Mouse (Mus musculus): ENCODE measurements at regions not wholly inside any gene's neighbourhood (a gene's known extent, or its start where the extent isn't known, plus 50 kb on each side); places are given as distances from the start of the nearest gene placed in this dataset.

- peak; percentile 73 for TF ChIP-seq RAD21 (IDR thresholded peaks at IDR 0.05; ENCODE audit: low read depth, low read length)
- TF ChIP-seq TAL1 (IDR thresholded peaks at IDR 0.05; ENCODE audit: low read length), result no peak
- TF ChIP-seq CHD1 (IDR thresholded peaks at IDR 0.05; ENCODE audit: low read depth, low read length), result no peak
- TF ChIP-seq MAX (IDR thresholded peaks at IDR 0.05; ENCODE audit: low read length), result no peak
- peak; percentile 55 to 79 (median 64) for TF ChIP-seq CTCF (IDR thresholded peaks at IDR 0.05 in 2 of 3, conservative IDR thresholded peaks at IDR 0.05 in 1 of 3; ENCODE audit: control insufficient read depth in 1 of 3, insufficient read depth in 1 of 3, low read depth in 2 of 3, low read length in 3 of 3, poor library complexity in 1 of 3, severe bottlenecking in 1 of 3)
- no peak for TF ChIP-seq POLR2A (IDR thresholded peaks at IDR 0.05; ENCODE audit: control insufficient read depth in 1 of 2, insufficient read depth in 1 of 2, low read depth in 1 of 2, low read length in 2 of 2, poor library complexity in 1 of 2)
- TF ChIP-seq TBP (IDR thresholded peaks at IDR 0.05; ENCODE audit: low read depth, low read length), result no peak
- peak; percentile 82 for TF ChIP-seq SMC3 (IDR thresholded peaks at IDR 0.05; ENCODE audit: low read depth, low read length)
- no peak for TF ChIP-seq HCFC1 (IDR thresholded peaks at IDR 0.05; ENCODE audit: low read depth, low read length)
- no peak for TF ChIP-seq MAZ (IDR thresholded peaks at IDR 0.05; ENCODE audit: low read depth, low read length)
- no peak for TF ChIP-seq USF2 (IDR thresholded peaks at IDR 0.05; ENCODE audit: borderline replicate concordance in 1 of 2, insufficient read depth in 1 of 2, low read depth in 1 of 2, low read length in 2 of 2)
- no peak for TF ChIP-seq POLR2AphosphoS5 (IDR thresholded peaks at IDR 0.05; ENCODE audit: borderline replicate concordance, low read depth, low read length)
- peak; percentile 51 for TF ChIP-seq ZC3H11A (IDR thresholded peaks at IDR 0.05; ENCODE audit: low read depth, low read length)
- no peak for TF ChIP-seq ETS1 (IDR thresholded peaks at IDR 0.05; ENCODE audit: low read depth, low read length)
- TF ChIP-seq MAFK (IDR thresholded peaks at IDR 0.05; ENCODE audit: borderline replicate concordance, low read depth, low read length), result no peak
- TF ChIP-seq MXI1 (IDR thresholded peaks at IDR 0.05; ENCODE audit: low read depth, low read length), result no peak
- peak; percentile 72 for DNase-seq (ENCODE audit: low read depth, low spot score)
Measured at GRCm38 (mm10) chr6:7120136-7120535, 164.3 kb downstream of the Sdhaf3 start.

DNA sequence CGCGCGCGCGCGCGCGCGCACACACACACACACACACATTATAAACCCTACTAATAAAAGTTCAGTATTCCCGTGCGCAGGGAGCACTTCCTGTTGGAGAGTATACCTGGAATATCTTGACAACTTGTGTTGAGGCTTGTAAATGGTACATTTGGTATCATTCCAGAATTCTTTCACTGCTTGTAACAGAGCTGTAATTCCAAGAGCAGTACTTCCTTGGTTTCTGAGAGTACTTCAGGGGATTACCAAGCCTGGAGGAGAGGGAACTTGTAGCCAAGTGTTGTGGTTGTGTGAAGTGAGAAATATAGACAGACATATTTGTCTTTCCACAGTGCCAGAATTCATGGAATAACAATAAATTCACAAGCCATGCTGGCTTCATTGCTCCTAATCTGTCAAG lies 177.2 kb downstream of the Sdhaf3 start:
- Histone ChIP-seq H3K27me3 (ENCODE audit: control insufficient read depth in 1 of 2, insufficient read depth in 2 of 2, low read length in 2 of 2) (no peaks in the 10 kb centered on the region; a peak in 1 of 4 replicates), H3K4me1 (ENCODE audit: control insufficient read depth in 1 of 2, insufficient read depth in 2 of 2, low read length in 2 of 2) (no peaks in the 10 kb centered on the region), H3K27ac (ENCODE audit: control insufficient read depth, low read depth, low read length) (no peak overlapping the region), H3K4me3 (ENCODE audit: control insufficient read depth in 1 of 2, insufficient read depth in 1 of 2, low read depth in 2 of 2, low read length in 2 of 2) (no peak overlapping the region), H3K36me3 (ENCODE audit: control insufficient read depth in 1 of 2, insufficient read depth in 2 of 2, low read length in 2 of 2) (no peaks in the 10 kb centered on the region), H3K9ac (ENCODE audit: control insufficient read depth, low read depth, low read length, poor library complexity, severe bottlenecking) (no peak overlapping the region), H3K9me3 (replicated peaks; ENCODE audit: insufficient read depth, low read length) (no peaks in the 10 kb centered on the region), H3K79me2 (ENCODE audit: control insufficient read depth, insufficient read depth, low read length, poor library complexity) (no peaks in the 10 kb centered on the region)
- DNase-seq (ENCODE audit: low read depth, low spot score), result no peak
- TF ChIP-seq MYC (IDR thresholded peaks at IDR 0.05; ENCODE audit: low read depth, low read length), result no peak
- no peak for TF ChIP-seq ELF1 (IDR thresholded peaks at IDR 0.05; ENCODE audit: low read depth, low read length)
- TF ChIP-seq USF1 (IDR thresholded peaks at IDR 0.05; ENCODE audit: low read depth, low read length), result no peak
- no peak for TF ChIP-seq MAZ (IDR thresholded peaks at IDR 0.05; ENCODE audit: low read depth, low read length)
- no peak for TF ChIP-seq MAFK (IDR thresholded peaks at IDR 0.05; ENCODE audit: borderline replicate concordance, low read depth, low read length)
- TF ChIP-seq JUND (IDR thresholded peaks at IDR 0.05; ENCODE audit: low read depth, low read length), result no peak
- no peak for TF ChIP-seq POLR2AphosphoS5 (IDR thresholded peaks at IDR 0.05; ENCODE audit: borderline replicate concordance, low read depth, low read length)
- no peak for TF ChIP-seq ZC3H11A (IDR thresholded peaks at IDR 0.05; ENCODE audit: low read depth, low read length)
- no peak for TF ChIP-seq POLR2A (IDR thresholded peaks at IDR 0.05; ENCODE audit: control insufficient read depth in 1 of 2, insufficient read depth in 1 of 2, low read depth in 1 of 2, low read length in 2 of 2, poor library complexity in 1 of 2)
- no peak for TF ChIP-seq ZMIZ1 (IDR thresholded peaks at IDR 0.05; ENCODE audit: low read depth, low read length)
- TF ChIP-seq CHD2 (IDR thresholded peaks at IDR 0.05; ENCODE audit: low read length), result no peak
- no peak for TF ChIP-seq RCOR1 (IDR thresholded peaks at IDR 0.05; ENCODE audit: low read depth, low read length)
- TF ChIP-seq MAX (IDR thresholded peaks at IDR 0.05; ENCODE audit: low read length), result no peak
- no peak for TF ChIP-seq NELFE (IDR thresholded peaks at IDR 0.05; ENCODE audit: low read depth, low read length)
- TF ChIP-seq HCFC1 (IDR thresholded peaks at IDR 0.05; ENCODE audit: low read depth, low read length), result no peak
- no peak for TF ChIP-seq GATA1 (IDR thresholded peaks at IDR 0.05; ENCODE audit: low read depth, low read length)
- TF ChIP-seq BHLHE40 (IDR thresholded peaks at IDR 0.05; ENCODE audit: borderline replicate concordance, low read depth, low read length), result no peak
- TF ChIP-seq MEF2A (IDR thresholded peaks at IDR 0.05; ENCODE audit: extremely low read depth, insufficient replicate concordance, low read depth, low read length, poor library complexity, severe bottlenecking), result no peak
- no peak for TF ChIP-seq CHD1 (IDR thresholded peaks at IDR 0.05; ENCODE audit: low read depth, low read length)

More at GRCm38 (mm10) chr6:7120136-7120535, 164.3 kb downstream of the Sdhaf3 start:
- no peak overlapping the region for H3K4me3 ChIP-seq (ENCODE audit: control insufficient read depth in 1 of 2, insufficient read depth in 1 of 2, low read depth in 2 of 2, low read length in 2 of 2)
- no peaks in the 10 kb centered on the region; a peak in 1 of 4 replicates for H3K27me3 ChIP-seq (ENCODE audit: control insufficient read depth in 1 of 2, insufficient read depth in 2 of 2, low read length in 2 of 2)
- H3K9me3 ChIP-seq (replicated peaks; ENCODE audit: insufficient read depth, low read length), result no peaks in the 10 kb centered on the region
- no peak overlapping the region for H3K27ac ChIP-seq (ENCODE audit: control insufficient read depth, low read depth, low read length)
- no peaks in the 10 kb centered on the region for H3K79me2 ChIP-seq (ENCODE audit: control insufficient read depth, insufficient read depth, low read length, poor library complexity)
- H3K36me3 ChIP-seq (ENCODE audit: control insufficient read depth in 1 of 2, insufficient read depth in 2 of 2, low read length in 2 of 2), result no peaks in the 10 kb centered on the region
- no peak overlapping the region for H3K9ac ChIP-seq (ENCODE audit: control insufficient read depth, low read depth, low read length, poor library complexity, severe bottlenecking)
- no peaks in the 10 kb centered on the region for H3K4me1 ChIP-seq (ENCODE audit: control insufficient read depth in 1 of 2, insufficient read depth in 2 of 2, low read length in 2 of 2)
